Mouse (Mus musculus): ENCODE data around the gene Ptprt.
A peak's percentile ranks its signal among the peaks of the same experiment; 100 is the strongest.

GRCm38 (mm10) chr2:162512094-162512493, 148.9 kb downstream of the Ptprt start:
- TF ChIP-seq CTCF (IDR thresholded peaks at IDR 0.05; ENCODE audit: borderline replicate concordance, insufficient read depth, low read depth, low read length) = peak; percentile 18; the same call in 1 of the 2 replicates
- TF ChIP-seq POLR2A (IDR thresholded peaks at IDR 0.05; ENCODE audit: borderline replicate concordance, insufficient read depth, low read length) = no peak

Measured in cerebellum, adult 2 months (tissue).